Mouse (Mus musculus): Measurements from ENCODE around the gene Scml4. TPM values are rescaled to one million over a fixed set of nuclear protein-coding genes. Genes with fewer than 3 reads are reported as not detected.
A peak's percentile ranks its signal among the peaks of the same experiment; 100 is the strongest.

Scml4 gene
- polyA plus RNA-seq, 1 experiment from 2014 or later = 5.4 TPM

GRCm38 (mm10) chr10:42957881-42958651 is 97.9 kb downstream of the Scml4 start:
- Histone ChIP-seq H3K9ac (replicated peaks) (peak overlapping the region; percentile 28), H3K36me3 (no peaks in the 10 kb centered on the region), H3K4me2 (replicated peaks) (peak overlapping the region; percentile 52), H3K9me3 (0 out of 2 replicates have a peak, but pooled peaks cover 3% of the 10 kb centered on the region), H3K27ac (replicated peaks) (peak overlapping the region; percentile 63), H3K27me3 (peaks cover 31% of the 10 kb centered on the region; the same call in 1 of the 2 replicates), H3K4me1 (peaks cover 20% of the 10 kb centered on the region), H3K4me3 (peak overlapping the region; percentile 35)
- peak; percentile 81 for ATAC-seq (ENCODE audit: low FRiP score, low read depth)
- WGBS = 3% methylated on average over 21 of the region's 21 CpGs

GRCm38 (mm10) chr10:42958686-42959085 is 98.5 kb downstream of the Scml4 start:
- WGBS = 48% methylated on average over 4 of the region's 4 CpGs
- ATAC-seq (ENCODE audit: low FRiP score, low read depth) = peak; percentile 36; the same call in 1 of the 2 replicates
- H3K9ac ChIP-seq (replicated peaks) = no peak overlapping the region
- H3K36me3 ChIP-seq = no peaks in the 10 kb centered on the region
- no peak overlapping the region for H3K4me3 ChIP-seq
- peaks cover 20% of the 10 kb centered on the region for H3K4me1 ChIP-seq
- H3K9me3 ChIP-seq = 0 out of 2 replicates have a peak, but pooled peaks cover 3% of the 10 kb centered on the region
- peak overlapping the region; percentile 63 for H3K27ac ChIP-seq (replicated peaks)
- peak overlapping the region; percentile 52 for H3K4me2 ChIP-seq (replicated peaks)
- H3K27me3 ChIP-seq = peaks cover 31% of the 10 kb centered on the region; the same call in 1 of the 2 replicates

GRCm38 (mm10) chr10:42961771-42962170 is 101.6 kb downstream of the Scml4 start:
- no peak overlapping the region for H3K9ac ChIP-seq (replicated peaks)
- 69% methylated on average over 6 of the region's 6 CpGs for WGBS
- no peaks in the 10 kb centered on the region for H3K36me3 ChIP-seq
- peaks cover 8% of the 10 kb centered on the region; the same call in 1 of the 2 replicates for H3K27me3 ChIP-seq
- peaks cover 20% of the 10 kb centered on the region for H3K4me1 ChIP-seq
- H3K4me2 ChIP-seq (replicated peaks) = no peak overlapping the region
- H3K9me3 ChIP-seq = no peaks in the 10 kb centered on the region
- no peak overlapping the region for H3K4me3 ChIP-seq
- ATAC-seq (ENCODE audit: low FRiP score, low read depth) = no peak
- H3K27ac ChIP-seq (replicated peaks) = no peak overlapping the region

GRCm38 (mm10) chr10:42962181-42962601 is 102.0 kb downstream of the Scml4 start:
- H3K27me3 ChIP-seq = peaks cover 5% of the 10 kb centered on the region; the same call in 1 of the 2 replicates
- H3K36me3 ChIP-seq = no peaks in the 10 kb centered on the region
- 87% methylated on average over 6 of the region's 6 CpGs for WGBS
- no peak overlapping the region for H3K27ac ChIP-seq (replicated peaks)
- H3K4me1 ChIP-seq = peaks cover 20% of the 10 kb centered on the region
- no peak for ATAC-seq (ENCODE audit: low FRiP score, low read depth)
- H3K9ac ChIP-seq (replicated peaks) = no peak overlapping the region
- H3K4me3 ChIP-seq = no peak overlapping the region
- no peak overlapping the region for H3K4me2 ChIP-seq (replicated peaks)
- H3K9me3 ChIP-seq = no peaks in the 10 kb centered on the region

GRCm38 (mm10) chr10:42962655-42963054 is 102.5 kb downstream of the Scml4 start:
- WGBS = 89% methylated on average over 13 of the region's 13 CpGs
- Histone ChIP-seq H3K9me3 (no peaks in the 10 kb centered on the region), H3K36me3 (no peaks in the 10 kb centered on the region), H3K4me3 (no peak overlapping the region), H3K9ac (replicated peaks) (no peak overlapping the region), H3K27ac (replicated peaks) (no peak overlapping the region), H3K4me1 (peaks cover 17% of the 10 kb centered on the region), H3K27me3 (peaks cover under 1% of the 10 kb centered on the region; the same call in 1 of the 2 replicates), H3K4me2 (replicated peaks) (no peak overlapping the region)
- no peak for ATAC-seq (ENCODE audit: low FRiP score, low read depth)

- no peak overlapping the region for H3K9ac ChIP-seq (replicated peaks)
- no peaks in the 10 kb centered on the region for H3K9me3 ChIP-seq
- ATAC-seq (ENCODE audit: low FRiP score, low read depth) = no peak
- peaks cover 13% of the 10 kb centered on the region for H3K4me1 ChIP-seq
- no peaks in the 10 kb centered on the region for H3K27me3 ChIP-seq
- 92% methylated on average over 2 of the region's 2 CpGs for WGBS
- no peak overlapping the region for H3K4me2 ChIP-seq (replicated peaks)
- H3K27ac ChIP-seq (replicated peaks) = no peak overlapping the region
- no peak overlapping the region for H3K4me3 ChIP-seq
- no peaks in the 10 kb centered on the region for H3K36me3 ChIP-seq
These were observed 102.9 kb downstream of the Scml4 start for GRCm38 (mm10) chr10:42963061-42963460.

GRCm38 (mm10) chr10:42968332-42968731 is 108.2 kb downstream of the Scml4 start:
- Histone ChIP-seq H3K9ac (replicated peaks) (no peak overlapping the region), H3K4me2 (replicated peaks) (no peak overlapping the region), H3K36me3 (no peaks in the 10 kb centered on the region), H3K4me3 (no peak overlapping the region), H3K27ac (replicated peaks) (0 out of 2 replicates have a peak overlapping the region, but pooled peaks have one; percentile 4), H3K9me3 (no peaks in the 10 kb centered on the region), H3K4me1 (peaks cover 24% of the 10 kb centered on the region), H3K27me3 (0 out of 2 replicates have a peak, but pooled peaks cover 4% of the 10 kb centered on the region)
- ATAC-seq (ENCODE audit: low FRiP score, low read depth) = no peak
- 4% methylated on average over 2 of the region's 2 CpGs for WGBS

- H3K9me3 ChIP-seq = no peaks in the 10 kb centered on the region
- WGBS = 32% methylated on average over 18 of the region's 18 CpGs
- no peak overlapping the region for H3K4me3 ChIP-seq
- H3K9ac ChIP-seq (replicated peaks) = no peak overlapping the region
- no peak overlapping the region for H3K27ac ChIP-seq (replicated peaks)
- H3K4me1 ChIP-seq = peaks cover 24% of the 10 kb centered on the region
- peaks cover 29% of the 10 kb centered on the region for H3K27me3 ChIP-seq
- H3K36me3 ChIP-seq = no peaks in the 10 kb centered on the region
- no peak overlapping the region for H3K4me2 ChIP-seq (replicated peaks)
- peak; percentile 81 for ATAC-seq (ENCODE audit: low FRiP score, low read depth)
These were observed 112.5 kb downstream of the Scml4 start for GRCm38 (mm10) chr10:42972504-42973172.

- no peak for ATAC-seq (ENCODE audit: low FRiP score, low read depth)
- 53% methylated on average over 4 of the region's 4 CpGs for WGBS
- peaks cover 20% of the 10 kb centered on the region for H3K4me1 ChIP-seq
These were observed 113.4 kb downstream of the Scml4 start for GRCm38 (mm10) chr10:42973537-42973936.

GRCm38 (mm10) chr10:42976577-42976976 is 116.4 kb downstream of the Scml4 start:
- no peak overlapping the region for H3K9ac ChIP-seq (replicated peaks)
- H3K9me3 ChIP-seq = no peaks in the 10 kb centered on the region
- H3K4me2 ChIP-seq (replicated peaks) = no peak overlapping the region
- no peak overlapping the region for H3K27ac ChIP-seq (replicated peaks)
- ATAC-seq (ENCODE audit: low FRiP score, low read depth) = no peak
- H3K4me3 ChIP-seq = no peak overlapping the region
- 83% methylated on average over 6 of the region's 6 CpGs for WGBS
- H3K4me1 ChIP-seq = no peaks in the 10 kb centered on the region
- H3K27me3 ChIP-seq = peaks cover 33% of the 10 kb centered on the region
- no peaks in the 10 kb centered on the region for H3K36me3 ChIP-seq

More at GRCm38 (mm10) chr10:42973537-42973936, 113.4 kb downstream of the Scml4 start:
- H3K9me3 ChIP-seq = no peaks in the 10 kb centered on the region
- no peak overlapping the region for H3K4me2 ChIP-seq (replicated peaks)
- no peak overlapping the region for H3K27ac ChIP-seq (replicated peaks)
- H3K27me3 ChIP-seq = peaks cover 29% of the 10 kb centered on the region
- H3K4me3 ChIP-seq = no peak overlapping the region
- H3K9ac ChIP-seq (replicated peaks) = no peak overlapping the region
- no peaks in the 10 kb centered on the region for H3K36me3 ChIP-seq

GRCm38 (mm10) chr10:42978346-42978745 is 118.2 kb downstream of the Scml4 start:
- H3K36me3 ChIP-seq = no peaks in the 10 kb centered on the region
- no peak overlapping the region for H3K4me3 ChIP-seq
- no peak for ATAC-seq (ENCODE audit: low FRiP score, low read depth)
- H3K4me1 ChIP-seq = no peaks in the 10 kb centered on the region
- H3K9me3 ChIP-seq = no peaks in the 10 kb centered on the region
- WGBS = 66% methylated on average over 3 of the region's 3 CpGs
- H3K4me2 ChIP-seq (replicated peaks) = no peak overlapping the region
- H3K27me3 ChIP-seq = peaks cover 32% of the 10 kb centered on the region
- no peak overlapping the region for H3K27ac ChIP-seq (replicated peaks)
- no peak overlapping the region for H3K9ac ChIP-seq (replicated peaks)

Data from midbrain, embryonic 12.5 days (tissue).